Mouse (Mus musculus) testis, adult 2 months (tissue): ENCODE results near the gene Gstt1. TPM values are rescaled to one million over a fixed set of nuclear protein-coding genes. Genes with fewer than 3 reads are reported as not detected.

Experiments used
- H3K27ac ChIP-seq: fragments of 200-500 bp; 2 replicates; pipeline ENCODE4 v1.5.1; 2012; ENCODE audit warnings: low read depth, low read length; ENCODE audit not compliant: control insufficient read depth, insufficient read depth
- H3K27me3 ChIP-seq: fragments of 200-500 bp; 2 replicates; pipeline ENCODE4 v1.6.1; 2012; ENCODE audit warnings: mild to moderate bottlenecking, low read length, moderate library complexity; ENCODE audit not compliant: control insufficient read depth, insufficient read depth
- H3K36me3 ChIP-seq: fragments of 200-500 bp; 2 replicates; pipeline ENCODE4 v1.6.1; 2012; ENCODE audit warnings: mild to moderate bottlenecking, low read length; ENCODE audit not compliant: control insufficient read depth, insufficient read depth
- H3K4me1 ChIP-seq: fragments of 200-500 bp; 2 replicates; pipeline ENCODE4 v1.6.1; 2012; ENCODE audit warnings: low read length; ENCODE audit not compliant: control insufficient read depth, insufficient read depth
- H3K4me3 ChIP-seq: fragments of 200-500 bp; 2 replicates; pipeline ENCODE4 v1.5.1; 2012; ENCODE audit warnings: low read depth, mild to moderate bottlenecking, low read length, moderate library complexity, mixed read lengths; ENCODE audit not compliant: control insufficient read depth
- CTCF ChIP-seq: fragments of 200-500 bp; IDR thresholded peaks from 2 replicates; pipeline ENCODE4 v1.5.1; 2012; ENCODE audit warnings: low read depth, mild to moderate bottlenecking, inconsistent platforms, low read length, moderate library complexity; ENCODE audit not compliant: control insufficient read depth, insufficient read depth, insufficient replicate concordance
- POLR2A ChIP-seq: fragments of 200-500 bp; IDR thresholded peaks from 2 replicates; pipeline ENCODE4 v1.6.1; 2012; ENCODE audit warnings: low read depth, mild to moderate bottlenecking, inconsistent platforms, low read length, moderate library complexity; ENCODE audit not compliant: control insufficient read depth
- polyA plus RNA-seq: library from polyadenylated mRNA; depleted of rRNA; stranded (reverse); fragments of >200 nt; gene quantifications from 2 replicates; pipeline ENCODE4 v1.2.3, GENCODE M21; 2012

Gstt1 gene
- polyA plus RNA-seq, 1 experiment: 8.9 TPM

GRCm38 (mm10) chr10:75788277-75788676 lies 10.1 kb downstream of the Gstt1 start:
- H3K4me3 ChIP-seq: no peak overlapping the region
- H3K27ac ChIP-seq: no peak overlapping the region
- H3K27me3 ChIP-seq: no peaks in the 10 kb centered on the region
- H3K36me3 ChIP-seq: no peaks in the 10 kb centered on the region
- TF ChIP-seq CTCF: no peak
- TF ChIP-seq POLR2A: no peak
- no peaks in the 10 kb centered on the region for H3K4me1 ChIP-seq

- no peaks in the 10 kb centered on the region for H3K27me3 ChIP-seq
- H3K36me3 ChIP-seq: no peaks in the 10 kb centered on the region
- TF ChIP-seq POLR2A (no peak), CTCF (no peak)
- H3K27ac ChIP-seq: no peak overlapping the region
- no peak overlapping the region for H3K4me3 ChIP-seq
- H3K4me1 ChIP-seq: peaks cover 10% of the 10 kb centered on the region
Measured at GRCm38 (mm10) chr10:75785442-75785841, 12.9 kb downstream of the Gstt1 start.

GRCm38 (mm10) chr10:75780769-75781578 lies 17.4 kb downstream of the Gstt1 start, which contains the start of the genes Gm20441 and Gstt3:
TSS of gene Gm20441 (minus strand) at chr10:75780954.
TSS of gene Gstt3 (minus strand) at chr10:75781414.
- Histone ChIP-seq H3K4me1 (peaks cover 21% of the 10 kb centered on the region), H3K27ac (peak within 1 kb of the TSS; percentile 91), H3K36me3 (no peaks in the 10 kb centered on the region), H3K27me3 (no peaks in the 10 kb centered on the region), H3K4me3 (peak within 1 kb of the TSS; percentile 90)
- TF ChIP-seq POLR2A (peak; percentile 87), CTCF (no peak)

- TF ChIP-seq CTCF (no peak), POLR2A (no peak)
- H3K27me3 ChIP-seq: no peaks in the 10 kb centered on the region
- H3K36me3 ChIP-seq: no peaks in the 10 kb centered on the region
- H3K27ac ChIP-seq: no peak overlapping the region
- peaks cover 21% of the 10 kb centered on the region for H3K4me1 ChIP-seq
- H3K4me3 ChIP-seq: peak overlapping the region; percentile 90
Measured at GRCm38 (mm10) chr10:75779206-75780174, 18.9 kb downstream of the Gstt1 start.

GRCm38 (mm10) chr10:75777885-75778284 lies 20.5 kb downstream of the Gstt1 start:
- no peaks in the 10 kb centered on the region for H3K27me3 ChIP-seq
- no peak for TF ChIP-seq CTCF
- no peak for TF ChIP-seq POLR2A

GRCm38 (mm10) chr10:75776562-75776961 lies 21.8 kb downstream of the Gstt1 start:
- H3K4me3 ChIP-seq: no peak overlapping the region

More at GRCm38 (mm10) chr10:75777885-75778284, 20.5 kb downstream of the Gstt1 start:
- H3K4me3 ChIP-seq: no peak overlapping the region
- no peaks in the 10 kb centered on the region for H3K36me3 ChIP-seq
- H3K4me1 ChIP-seq: peaks cover 21% of the 10 kb centered on the region
- no peak overlapping the region for H3K27ac ChIP-seq

GRCm38 (mm10) chr10:75774587-75774986 lies 23.8 kb downstream of the Gstt1 start:
- no peak for TF ChIP-seq CTCF
- Histone ChIP-seq H3K4me3 (no peak overlapping the region), H3K4me1 (peaks cover 7% of the 10 kb centered on the region), H3K27ac (no peak overlapping the region), H3K27me3 (no peaks in the 10 kb centered on the region), H3K36me3 (no peaks in the 10 kb centered on the region; the same call in 1 of the 2 replicates)

More at GRCm38 (mm10) chr10:75776562-75776961, 21.8 kb downstream of the Gstt1 start:
- no peak overlapping the region for H3K27ac ChIP-seq
- no peaks in the 10 kb centered on the region for H3K27me3 ChIP-seq
- H3K36me3 ChIP-seq: no peaks in the 10 kb centered on the region; the same call in 1 of the 2 replicates
- no peak for TF ChIP-seq CTCF
- no peak for TF ChIP-seq POLR2A
- peaks cover 21% of the 10 kb centered on the region for H3K4me1 ChIP-seq
